Mouse (Mus musculus) liver, embryonic 14.5 days (tissue): ENCODE results near the gene Dppa3. TPM values are rescaled to one million over a fixed set of nuclear protein-coding genes. Genes with fewer than 3 reads are reported as not detected.

Experiments
- ATAC-seq: fragments of 200-750 bp; cut with Nextera tagmentation; 2 replicates; pipeline ENCODE4 v1.8.0; 2017; ENCODE audit warnings: moderate number of reproducible peaks, mild to moderate bottlenecking, moderate library complexity; ENCODE audit not compliant: insufficient read depth
- DNase-seq, 3 experiments: peaks; one replicate each; pipeline ENCODE4 v3.0.0-alpha.2; 2012 to 2013; ENCODE audit warnings: low read depth in 3 of 3, low spot score in 3 of 3
- H3K27ac ChIP-seq: fragments of 300-500 bp; sonication (generic); 2 replicates; pipeline ENCODE4 v1.5.1; 2014; ENCODE audit warnings: moderate library complexity, mild to moderate bottlenecking, control low read depth, inconsistent platforms
- H3K27me3 ChIP-seq: fragments of 300-500 bp; sonication (generic); 2 replicates; pipeline ENCODE4 v1.6.1; 2014; ENCODE audit warnings: mild to moderate bottlenecking, low read length, moderate library complexity; ENCODE audit not compliant: control insufficient read depth, insufficient read depth
- H3K36me3 ChIP-seq: fragments of 300-500 bp; sonication (generic); replicated peaks from 2 replicates; pipeline ENCODE4 v1.6.1; 2014; ENCODE audit warnings: low read depth; ENCODE audit not compliant: control insufficient read depth, insufficient read depth
- H3K4me1 ChIP-seq, 2 experiments: fragments of 200-500 bp in 1 of 2; fragments of 300-500 bp in 1 of 2; sonication (generic) in 1 of 2; replicated peaks; 2 replicates each; pipeline ENCODE4 v1.6.1; 2012 to 2014; ENCODE audit warnings: antibody characterized with exemption in 1 of 2, inconsistent platforms in 1 of 2, low read length in 1 of 2; ENCODE audit not compliant: control insufficient read depth in 2 of 2, insufficient read depth in 2 of 2
- H3K4me2 ChIP-seq: fragments of 300-500 bp; sonication (generic); 2 replicates; pipeline ENCODE4 v1.6.1; 2014; ENCODE audit warnings: low read depth, mild to moderate bottlenecking, control low read depth, moderate library complexity
- H3K4me3 ChIP-seq, 2 experiments: fragments of 200-500 bp in 1 of 2; fragments of 300-500 bp in 1 of 2; sonication (generic) in 1 of 2; 2 replicates each; pipeline ENCODE4 v1.5.1; 2012 to 2014; ENCODE audit warnings: low read depth in 2 of 2, low read length in 2 of 2, mild to moderate bottlenecking in 2 of 2, control low read depth in 1 of 2, inconsistent platforms in 1 of 2, moderate library complexity in 1 of 2; ENCODE audit not compliant: insufficient read depth in 1 of 2
- H3K9ac ChIP-seq: fragments of 300-500 bp; sonication (generic); replicated peaks from 2 replicates; pipeline ENCODE4 v1.6.1; 2014; ENCODE audit warnings: mild to moderate bottlenecking, control low read depth, moderate library complexity
- H3K9me3 ChIP-seq: fragments of 300-500 bp; sonication (generic); 2 replicates; pipeline ENCODE4 v1.6.1; 2016; ENCODE audit warnings: low read length, mixed read lengths; ENCODE audit not compliant: control insufficient read depth
- CTCF ChIP-seq: IDR thresholded peaks from 2 replicates; pipeline ENCODE4 v1.5.1; 2016; ENCODE audit warnings: antibody characterized with exemption, low read depth, control low read depth
- EP300 ChIP-seq: IDR thresholded peaks from 2 replicates; pipeline ENCODE4 v1.6.1; 2016; ENCODE audit warnings: antibody characterized with exemption, low read depth
- WGBS: fragments of 180-500 bp; shearing (Covaris S2); extraction: QIAGEN DNeasy Blood & Tissue Kit; methylation state at CpG from one replicate; pipeline ENCODE4 v1.1.7; 2014; ENCODE audit not compliant: insufficient replicate concordance; 5-methylcytosine and 5-hydroxymethylcytosine counted together
- polyA plus RNA-seq, 2 experiments: library from polyadenylated mRNA; depleted of rRNA in 1 of 2; stranded (reverse) in 1 of 2; unstranded in 1 of 2; fragments of >200 nt; fragmentation: Nextera tagmentation in 1 of 2; extraction: Ambion mirVana in 1 of 2; gene quantifications; 2 replicates each; pipeline versions ENCODE4 v1.2.1 to v1.2.3; 2012 to 2014

Dppa3 gene
- polyA plus RNA-seq, 2 experiments: not detected

DNA sequence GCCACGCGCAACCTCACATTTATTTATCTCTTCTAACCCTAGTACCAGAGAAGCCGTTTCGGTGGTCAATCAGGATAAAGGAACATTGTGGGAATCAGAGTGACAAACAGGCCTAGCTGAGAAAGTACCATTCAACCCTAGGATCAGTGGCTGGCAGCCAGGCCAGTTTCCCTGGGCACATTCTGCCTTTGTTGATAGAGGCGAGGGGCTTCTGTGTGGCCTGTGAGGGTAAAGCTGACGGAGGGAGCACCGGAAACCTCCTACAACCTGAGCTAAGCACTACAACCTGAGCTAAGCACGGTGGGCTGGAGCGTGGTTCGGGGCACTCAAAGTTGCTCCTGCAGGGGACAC, 44.0 kb downstream of the Dppa3 start:
- ATAC-seq (no peak), DNase-seq (no peak)
- no peak overlapping the region for H3K27ac ChIP-seq
- peak overlapping the region; percentile 55 for H3K4me2 ChIP-seq
- no peaks in the 10 kb centered on the region for H3K27me3 ChIP-seq
- TF ChIP-seq EP300 (no peak), CTCF (no peak)
- WGBS: 44% methylated on average over 10 of the region's 10 CpGs
- no peak overlapping the region for H3K4me3 ChIP-seq
- no peaks in the 10 kb centered on the region for H3K4me1 ChIP-seq
- H3K36me3 ChIP-seq: no peaks in the 10 kb centered on the region
- H3K9ac ChIP-seq: no peak overlapping the region
- no peaks in the 10 kb centered on the region for H3K9me3 ChIP-seq

DNA sequence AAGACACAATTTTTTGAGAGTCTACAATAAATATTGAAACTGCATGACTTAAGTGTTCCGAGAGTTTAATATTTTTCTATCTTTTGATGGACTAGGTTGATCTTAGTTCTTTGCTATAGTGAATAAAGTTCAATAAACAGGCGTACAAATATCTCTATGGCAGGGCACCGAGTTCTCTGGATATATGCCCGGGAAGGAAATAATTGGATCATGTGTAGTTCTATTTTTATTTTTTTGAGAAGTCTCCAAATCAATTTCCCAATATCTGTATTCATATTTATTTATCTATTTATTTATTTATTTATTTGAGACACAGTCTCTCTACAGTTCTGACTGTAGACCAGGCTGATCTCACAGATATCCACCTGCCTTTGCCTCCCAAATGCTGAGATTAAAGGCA, 44.6 kb downstream of the Dppa3 start:
- Histone ChIP-seq H3K4me3 (no peak overlapping the region), H3K9me3 (no peaks in the 10 kb centered on the region), H3K4me1 (no peaks in the 10 kb centered on the region), H3K4me2 (no peak overlapping the region), H3K9ac (no peak overlapping the region), H3K36me3 (no peaks in the 10 kb centered on the region), H3K27me3 (no peaks in the 10 kb centered on the region), H3K27ac (no peak overlapping the region)
- 68% methylated on average over 4 of the region's 4 CpGs for WGBS
- DNase-seq (no peak), ATAC-seq (no peak)
- TF ChIP-seq CTCF: no peak
- TF ChIP-seq EP300: no peak

DNA sequence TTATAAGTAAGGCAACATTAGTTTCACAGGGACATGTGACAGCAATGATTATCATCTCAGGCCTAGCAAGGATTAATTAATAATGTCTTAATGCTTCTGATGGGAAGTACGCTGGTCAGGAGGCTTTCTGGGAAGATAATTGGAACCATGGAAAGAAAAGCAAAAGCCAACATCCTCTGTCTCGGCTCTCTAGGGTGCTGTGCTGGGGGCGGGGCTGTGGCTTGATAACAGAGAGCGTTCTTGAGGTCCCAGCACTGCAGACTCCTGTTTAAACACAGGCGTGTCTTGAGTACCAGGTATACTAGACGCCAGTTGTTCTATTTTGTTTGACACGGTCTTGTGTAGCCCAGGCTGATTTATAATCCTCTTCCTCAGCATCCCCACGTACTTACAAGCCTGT, 46.5 kb downstream of the Dppa3 start:
- Histone ChIP-seq H3K27me3 (no peaks in the 10 kb centered on the region), H3K27ac (no peak overlapping the region), H3K4me2 (no peak overlapping the region), H3K9me3 (no peaks in the 10 kb centered on the region), H3K9ac (no peak overlapping the region), H3K36me3 (no peaks in the 10 kb centered on the region), H3K4me3 (no peak overlapping the region), H3K4me1 (no peaks in the 10 kb centered on the region)
- WGBS: 40% methylated on average over 8 of the region's 8 CpGs
- TF ChIP-seq EP300 (no peak), CTCF (no peak)
- no peak for ATAC-seq
- DNase-seq: no peak

Other genes starting within 250 kb of the Dppa3 start
- gene Rimklb, start 127.6 kb upstream of the Dppa3 start, polyA plus RNA-seq (2012; rRNA removed): 0.74 and 0.78 TPM in 2 replicates
- gene Rimklb, start 127.6 kb upstream of the Dppa3 start, polyA plus RNA-seq (2014; fragmentation: Nextera tagmentation; extraction: Ambion mirVana): 0.53 and 1.1 TPM in 2 replicates
- 0.11 TPM in 2 replicates for gene Mfap5, start 120.6 kb upstream of the Dppa3 start, polyA plus RNA-seq (2012; rRNA removed)
- not detected in 2 replicates for gene Mfap5, start 120.6 kb upstream of the Dppa3 start, polyA plus RNA-seq (2014; fragmentation: Nextera tagmentation; extraction: Ambion mirVana)
- gene Aicda, start 72.6 kb upstream of the Dppa3 start, polyA plus RNA-seq (2012; rRNA removed): not detected in 2 replicates
- gene Aicda, start 72.6 kb upstream of the Dppa3 start, polyA plus RNA-seq (2014; fragmentation: Nextera tagmentation; extraction: Ambion mirVana): not detected in 2 replicates
- gene Apobec1, start 24.0 kb upstream of the Dppa3 start, polyA plus RNA-seq (2012; rRNA removed): 3.9 and 4.3 TPM in 2 replicates
- 3.6 and 4.2 TPM in 2 replicates for gene Apobec1, start 24.0 kb upstream of the Dppa3 start, polyA plus RNA-seq (2014; fragmentation: Nextera tagmentation; extraction: Ambion mirVana)
- 1.5 and 1.6 TPM in 2 replicates for gene Gdf3, start 16.3 kb upstream of the Dppa3 start, polyA plus RNA-seq (2012; rRNA removed)
- gene Gdf3, start 16.3 kb upstream of the Dppa3 start, polyA plus RNA-seq (2014; fragmentation: Nextera tagmentation; extraction: Ambion mirVana): 2.2 and 2.8 TPM in 2 replicates
- 0.01 TPM in 1 of 2 replicates, not detected in the other for gene Nanog, start 81.1 kb downstream of the Dppa3 start, polyA plus RNA-seq (2012; rRNA removed)
- not detected in 2 replicates for gene Nanog, start 81.1 kb downstream of the Dppa3 start, polyA plus RNA-seq (2014; fragmentation: Nextera tagmentation; extraction: Ambion mirVana)
- 8.7 and 9.6 TPM in 2 replicates for gene Slc2a3, start 175.2 kb downstream of the Dppa3 start, polyA plus RNA-seq (2012; rRNA removed)
- gene Slc2a3, start 175.2 kb downstream of the Dppa3 start, polyA plus RNA-seq (2014; fragmentation: Nextera tagmentation; extraction: Ambion mirVana): 13.9 and 16.0 TPM in 2 replicates
- gene Foxj2, start 193.5 kb downstream of the Dppa3 start, polyA plus RNA-seq (2012; rRNA removed): 1.3 TPM in 2 replicates
- gene Foxj2, start 193.5 kb downstream of the Dppa3 start, polyA plus RNA-seq (2014; fragmentation: Nextera tagmentation; extraction: Ambion mirVana): 1.1 and 1.3 TPM in 2 replicates
- gene C3ar1, start 229.8 kb downstream of the Dppa3 start, polyA plus RNA-seq (2012; rRNA removed): 0.55 and 0.57 TPM in 2 replicates
- gene C3ar1, start 229.8 kb downstream of the Dppa3 start, polyA plus RNA-seq (2014; fragmentation: Nextera tagmentation; extraction: Ambion mirVana): 0.59 and 0.66 TPM in 2 replicates
- 13.6 and 13.8 TPM in 2 replicates for gene Necap1, start 248.1 kb downstream of the Dppa3 start, polyA plus RNA-seq (2012; rRNA removed)
- 17.9 and 20.1 TPM in 2 replicates for gene Necap1, start 248.1 kb downstream of the Dppa3 start, polyA plus RNA-seq (2014; fragmentation: Nextera tagmentation; extraction: Ambion mirVana)